Mouse (Mus musculus) urinary bladder, postnatal 36 days (tissue): ENCODE results near the gene Hagh.
A peak's percentile ranks its signal among the peaks of the same experiment; 100 is the strongest.

Experiments
- DNase-seq, 2 experiments: peaks; one replicate each; pipeline ENCODE4 v3.0.0; 2022; ENCODE audit warnings: low spot score in 2 of 2, mixed read lengths in 1 of 2

Hagh gene

GRCm38 (mm10) chr17:24839842-24840241 is at the start of gene Hagh:
TSS of gene Hagh (plus strand) at chr17:24840143.
- DNase-seq: peak; percentile 62 to 68

- DNase-seq: no peak
These were observed 47.8 kb upstream of the Hagh start for GRCm38 (mm10) chr17:24792190-24792589.

GRCm38 (mm10) chr17:24794791-24795190 is 45.2 kb upstream of the Hagh start:
- DNase-seq: no peak

- DNase-seq: no peak
These were observed 43.0 kb upstream of the Hagh start for GRCm38 (mm10) chr17:24796969-24797368.

- DNase-seq: no peak
These were observed 41.7 kb upstream of the Hagh start for GRCm38 (mm10) chr17:24798229-24798628.

GRCm38 (mm10) chr17:24799476-24799875 is 40.5 kb upstream of the Hagh start:
- DNase-seq: no peak

GRCm38 (mm10) chr17:24800524-24800923 is 39.4 kb upstream of the Hagh start:
- no peak for DNase-seq

GRCm38 (mm10) chr17:24803952-24804951 is 35.7 kb upstream of the Hagh start, which contains the start of gene Meiob:
TSS of gene Meiob (plus strand) at chr17:24804289.
- DNase-seq: peak; percentile 32 to 57

- no peak for DNase-seq
These were observed 28.7 kb upstream of the Hagh start for GRCm38 (mm10) chr17:24811211-24811610.

GRCm38 (mm10) chr17:24812215-24812614 is 27.7 kb upstream of the Hagh start:
- DNase-seq: no peak

- DNase-seq: no peak
These were observed 24.7 kb upstream of the Hagh start for GRCm38 (mm10) chr17:24815256-24815655.

- no peak for DNase-seq
These were observed 22.4 kb upstream of the Hagh start for GRCm38 (mm10) chr17:24817503-24817902.

- no peak for DNase-seq
These were observed 21.8 kb upstream of the Hagh start for GRCm38 (mm10) chr17:24818172-24818571.

- no peak for DNase-seq
These were observed 20.5 kb upstream of the Hagh start for GRCm38 (mm10) chr17:24819469-24819868.

- DNase-seq: peak in 1 of 2 experiments; percentile 13
These were observed 18.3 kb upstream of the Hagh start for GRCm38 (mm10) chr17:24821351-24822280.

- DNase-seq: no peak
These were observed 398 bp downstream of the Hagh start for GRCm38 (mm10) chr17:24840341-24840740.

GRCm38 (mm10) chr17:24841133-24841532 is 1.2 kb downstream of the Hagh start:
- peak in 1 of 2 experiments; percentile 27 for DNase-seq

- DNase-seq: no peak
These were observed 2.7 kb downstream of the Hagh start for GRCm38 (mm10) chr17:24842631-24843030.

- DNase-seq: no peak
These were observed 4.6 kb downstream of the Hagh start for GRCm38 (mm10) chr17:24844525-24844924.

GRCm38 (mm10) chr17:24847386-24847785 is 7.4 kb downstream of the Hagh start:
- DNase-seq: no peak

- DNase-seq: no peak
These were observed 8.7 kb downstream of the Hagh start for GRCm38 (mm10) chr17:24848600-24849031.

- DNase-seq: no peak
These were observed 9.8 kb downstream of the Hagh start for GRCm38 (mm10) chr17:24849733-24850064.
